Mouse (Mus musculus) natural killer cell, adult 2 months (primary cell): Measurements from ENCODE around the gene Mmrn2.
"Not testable (repeated sequence)": the region's sequence is repeated elsewhere in the genome, so short reads cannot be mapped to it uniquely, and the experiment has no call there.

ENCODE experiments used
- DNase-seq, 2 experiments: peaks; one replicate each; pipeline ENCODE4 v3.0.0; 2022; ENCODE audit warnings: low spot score in 2 of 2

The Mmrn2 gene

DNA sequence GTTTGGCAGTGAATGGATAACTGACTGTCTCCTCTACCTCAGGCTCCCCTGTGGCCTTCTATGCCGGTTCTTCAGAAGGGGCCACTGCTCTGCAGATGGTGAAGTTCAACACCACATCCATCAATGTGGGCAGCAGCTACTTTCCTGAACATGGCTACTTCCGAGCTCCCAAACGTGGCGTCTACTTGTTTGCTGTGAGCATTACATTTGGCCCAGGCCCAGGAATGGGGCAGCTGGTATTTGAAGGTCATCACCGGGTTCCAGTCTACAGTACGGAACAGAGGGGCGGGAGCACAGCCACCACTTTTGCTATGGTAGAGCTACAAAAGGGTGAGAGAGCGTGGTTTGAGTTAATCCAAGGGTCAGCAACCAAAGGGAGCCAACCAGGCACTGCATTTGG, 27.6 kb downstream of the Mmrn2 start:
- no peak for DNase-seq

DNA sequence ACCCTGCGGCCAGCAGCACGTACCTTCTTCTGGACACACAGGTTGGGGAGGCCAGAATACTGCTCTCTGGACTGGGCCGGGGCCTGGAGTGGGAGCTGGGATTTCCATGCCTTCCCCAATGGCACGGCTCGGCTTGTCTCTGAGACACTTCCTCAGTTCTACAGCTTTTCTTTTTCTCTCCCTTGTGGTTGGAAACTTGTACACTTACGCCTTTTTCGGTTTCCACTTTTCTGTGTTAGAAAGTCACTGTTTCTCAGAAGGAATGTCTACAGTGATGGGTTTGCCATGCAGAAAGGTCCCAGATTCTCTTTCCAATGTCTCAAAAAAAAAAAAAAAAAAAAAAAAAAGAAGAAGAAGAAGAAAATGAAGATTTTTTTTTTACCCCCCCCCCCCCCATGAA, 28.2 kb downstream of the Mmrn2 start:
- no peak for DNase-seq

GRCm38 (mm10) chr14:34410716-34411115, 35.5 kb downstream of the Mmrn2 start:
- no peak for DNase-seq

- DNase-seq = no peak
Observed at GRCm38 (mm10) chr14:34412164-34412896, 37.1 kb downstream of the Mmrn2 start.

DNA sequence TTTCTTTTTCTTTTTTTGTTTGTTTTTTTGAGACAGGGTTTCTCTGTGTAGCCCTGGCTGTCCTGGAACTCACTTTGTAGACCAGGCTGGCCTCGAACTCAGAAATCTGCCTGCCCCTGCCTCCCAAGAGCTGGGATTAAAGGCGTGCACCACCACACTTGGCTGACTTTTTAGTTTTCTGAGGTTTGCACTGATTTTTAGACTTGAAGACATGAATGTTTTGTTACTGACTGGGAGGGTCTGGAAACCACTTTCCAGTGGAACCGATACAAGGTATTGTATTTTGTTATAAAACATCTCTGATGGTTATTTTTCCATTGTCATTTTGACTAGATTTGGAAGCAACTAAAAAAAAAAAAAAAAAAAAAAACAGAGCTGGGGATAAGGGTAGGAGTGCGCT, 41.7 kb downstream of the Mmrn2 start:
- not testable (repeated sequence) for DNase-seq

- no peak for DNase-seq
Observed at GRCm38 (mm10) chr14:34417501-34417900, 42.2 kb downstream of the Mmrn2 start.

- no peak for DNase-seq
Observed at GRCm38 (mm10) chr14:34421078-34421477, 45.8 kb downstream of the Mmrn2 start.

DNA sequence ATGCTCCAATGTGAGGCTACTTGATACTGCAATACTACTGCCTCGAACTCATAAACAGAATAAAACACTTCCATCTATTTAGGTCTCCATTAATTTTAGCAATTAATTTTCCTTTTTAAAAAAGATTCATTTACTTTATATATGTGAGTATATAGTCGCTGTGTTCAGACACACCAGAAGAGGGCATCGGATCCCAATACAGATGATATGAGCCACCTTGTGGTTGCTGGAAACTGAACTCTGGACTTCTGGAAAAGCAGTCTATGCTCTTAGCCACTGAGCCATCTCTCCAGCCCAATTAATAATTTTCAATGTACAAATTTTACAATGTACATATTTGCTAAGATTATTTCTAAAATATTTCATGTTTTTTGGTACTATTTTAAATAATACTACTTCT, 53.0 kb downstream of the Mmrn2 start:
- no peak for DNase-seq

- DNase-seq = no peak
Observed at GRCm38 (mm10) chr14:34429069-34429468, 53.8 kb downstream of the Mmrn2 start.

GRCm38 (mm10) chr14:34440526-34441066, 65.3 kb downstream of the Mmrn2 start:
- DNase-seq = no peak

GRCm38 (mm10) chr14:34442531-34442930, 67.3 kb downstream of the Mmrn2 start:
- no peak for DNase-seq

- no peak for DNase-seq
Observed at GRCm38 (mm10) chr14:34444368-34444767, 69.1 kb downstream of the Mmrn2 start.

GRCm38 (mm10) chr14:34444924-34445323, 69.7 kb downstream of the Mmrn2 start:
- DNase-seq = no peak

GRCm38 (mm10) chr14:34445348-34445747, 70.1 kb downstream of the Mmrn2 start:
- DNase-seq = no peak

GRCm38 (mm10) chr14:34446624-34447023, 71.4 kb downstream of the Mmrn2 start:
- DNase-seq = no peak

DNA sequence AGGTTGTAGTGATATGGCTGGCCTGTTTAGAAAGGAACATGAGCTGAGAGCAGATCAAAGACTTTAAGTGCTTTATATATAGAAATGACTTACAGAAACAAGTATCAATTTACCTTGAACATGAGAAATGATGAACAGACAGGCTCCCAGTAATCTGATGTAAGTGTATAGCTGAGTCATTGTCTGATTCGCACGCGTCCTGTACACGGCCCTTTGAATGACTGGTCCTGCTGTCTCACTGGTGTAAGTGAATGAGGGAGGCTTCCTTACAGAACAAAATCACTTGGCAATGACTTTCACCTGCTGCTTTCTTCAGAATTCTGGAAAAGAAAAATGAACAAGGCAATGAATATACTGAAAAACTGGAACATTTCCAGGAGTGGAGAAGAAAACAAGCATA, 72.4 kb downstream of the Mmrn2 start:
- DNase-seq = no peak

- DNase-seq = no peak
Observed at GRCm38 (mm10) chr14:34448398-34448797, 73.1 kb downstream of the Mmrn2 start.

GRCm38 (mm10) chr14:34449807-34450206, 74.5 kb downstream of the Mmrn2 start:
- no peak for DNase-seq

GRCm38 (mm10) chr14:34450451-34450850, 75.2 kb downstream of the Mmrn2 start:
- no peak for DNase-seq

- no peak for DNase-seq
Observed at GRCm38 (mm10) chr14:34451872-34452271, 76.6 kb downstream of the Mmrn2 start.

DNA sequence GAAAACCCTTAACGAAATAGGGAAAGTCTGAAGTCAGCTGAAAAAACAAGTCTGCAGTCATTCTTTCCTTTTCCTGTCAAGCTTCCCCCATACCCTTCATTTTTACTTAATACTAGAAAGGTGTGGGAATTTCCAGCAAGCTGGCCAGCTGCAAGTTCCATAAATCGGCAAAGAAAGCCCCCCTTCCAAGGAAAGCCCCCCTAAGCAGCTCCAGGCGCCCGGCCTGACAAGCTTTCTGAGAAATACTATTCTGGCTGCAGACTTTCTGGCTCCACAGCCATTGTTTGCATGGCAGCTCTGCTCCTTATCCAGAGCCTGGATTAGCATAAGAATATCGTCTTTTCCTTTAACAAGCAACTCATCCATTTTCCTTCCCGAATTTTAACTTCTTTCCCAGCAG, 78.4 kb downstream of the Mmrn2 start:
- DNase-seq = no peak
